Mouse (Mus musculus): ENCODE data around the gene Ten1.

Ten1 gene

GRCm38 (mm10) chr11:116241744-116242235 lies 43.1 kb downstream of the Ten1 start:
- DNase-seq, result no peak

- no peak for DNase-seq
Measured at GRCm38 (mm10) chr11:116244580-116244979, 45.9 kb downstream of the Ten1 start.

GRCm38 (mm10) chr11:116245616-116246015 lies 47.0 kb downstream of the Ten1 start:
- DNase-seq, result no peak

GRCm38 (mm10) chr11:116247502-116248222 lies 49.0 kb downstream of the Ten1 start:
- DNase-seq, result no peak

- no peak for DNase-seq
Measured at GRCm38 (mm10) chr11:116250898-116251297, 52.2 kb downstream of the Ten1 start.

- DNase-seq, result no peak
Measured at GRCm38 (mm10) chr11:116253076-116253600, 54.5 kb downstream of the Ten1 start.

- DNase-seq, result peak; percentile 44
Measured at GRCm38 (mm10) chr11:116254627-116255026, 56.0 kb downstream of the Ten1 start.

- DNase-seq, result no peak
Measured at GRCm38 (mm10) chr11:116255090-116255981, 56.7 kb downstream of the Ten1 start.

GRCm38 (mm10) chr11:116255982-116256675 lies 57.5 kb downstream of the Ten1 start:
- no peak for DNase-seq

- no peak for DNase-seq
Measured at GRCm38 (mm10) chr11:116259461-116259860, 60.8 kb downstream of the Ten1 start.

GRCm38 (mm10) chr11:116260259-116260658 lies 61.6 kb downstream of the Ten1 start:
- peak; percentile 64 for DNase-seq
